Mouse (Mus musculus) myocyte (in vitro differentiated cells): ENCODE data around the gene Fkbp4.

Source experiments
- CEBPB ChIP-seq: IDR thresholded peaks from 2 replicates; pipeline ENCODE4 v1.6.1; 2011; ENCODE audit warnings: mild to moderate bottlenecking, moderate library complexity; ENCODE audit not compliant: poor library complexity, insufficient read depth, severe bottlenecking
- E2F4 ChIP-seq: IDR thresholded peaks from one replicate; pipeline ENCODE4 v1.6.1; 2011; ENCODE audit warnings: mild to moderate bottlenecking, control low read depth, moderate library complexity; ENCODE audit not compliant: insufficient read depth
- MAX ChIP-seq: IDR thresholded peaks from one replicate; pipeline ENCODE4 v1.6.1; 2011; ENCODE audit warnings: low read depth, mild to moderate bottlenecking, control low read depth
- MYOD1 ChIP-seq, 3 experiments: IDR thresholded peaks; one replicate each; pipeline ENCODE4 v1.6.1; 2011; ENCODE audit warnings: control low read depth in 2 of 3, low read depth in 2 of 3, mild to moderate bottlenecking in 2 of 3, moderate library complexity in 1 of 3; ENCODE audit not compliant: insufficient read length in 2 of 3, control insufficient read depth in 1 of 3
- MYOG ChIP-seq, 3 experiments: IDR thresholded peaks; one replicate each; pipeline ENCODE4 v1.6.1; 2011; ENCODE audit warnings: control low read depth in 2 of 3, low read depth in 2 of 3, mild to moderate bottlenecking in 2 of 3; ENCODE audit not compliant: insufficient read length in 2 of 3, control insufficient read depth in 1 of 3, insufficient read depth in 1 of 3
- POLR2A ChIP-seq: IDR thresholded peaks from one replicate; pipeline ENCODE4 v1.6.1; 2011; ENCODE audit warnings: low read depth, mild to moderate bottlenecking, control low read depth, moderate library complexity; ENCODE audit not compliant: insufficient read length
- POLR2AphosphoS2 ChIP-seq: IDR thresholded peaks from one replicate; pipeline ENCODE4 v1.6.1; 2011; ENCODE audit warnings: low read depth, control low read depth; ENCODE audit not compliant: insufficient read length
- REST ChIP-seq: IDR thresholded peaks from one replicate; pipeline ENCODE4 v1.6.1; 2011; ENCODE audit warnings: mild to moderate bottlenecking, control low read depth, moderate library complexity; ENCODE audit not compliant: insufficient read depth, insufficient read length
- SRF ChIP-seq: IDR thresholded peaks from one replicate; pipeline ENCODE4 v1.6.1; 2011; ENCODE audit warnings: low read depth; ENCODE audit not compliant: control insufficient read depth, insufficient read length
- TCF12 ChIP-seq: IDR thresholded peaks from one replicate; pipeline ENCODE4 v1.6.1; 2011; ENCODE audit warnings: mild to moderate bottlenecking, control low read depth; ENCODE audit not compliant: poor library complexity, insufficient read depth, severe bottlenecking
- TCF3 ChIP-seq: IDR thresholded peaks from one replicate; pipeline ENCODE4 v1.6.1; 2011; ENCODE audit warnings: low read depth, control low read depth; ENCODE audit not compliant: insufficient read length
- USF1 ChIP-seq: IDR thresholded peaks from one replicate; pipeline ENCODE4 v1.6.1; 2011; ENCODE audit warnings: low read depth, mild to moderate bottlenecking, control low read depth, moderate library complexity

DNA sequence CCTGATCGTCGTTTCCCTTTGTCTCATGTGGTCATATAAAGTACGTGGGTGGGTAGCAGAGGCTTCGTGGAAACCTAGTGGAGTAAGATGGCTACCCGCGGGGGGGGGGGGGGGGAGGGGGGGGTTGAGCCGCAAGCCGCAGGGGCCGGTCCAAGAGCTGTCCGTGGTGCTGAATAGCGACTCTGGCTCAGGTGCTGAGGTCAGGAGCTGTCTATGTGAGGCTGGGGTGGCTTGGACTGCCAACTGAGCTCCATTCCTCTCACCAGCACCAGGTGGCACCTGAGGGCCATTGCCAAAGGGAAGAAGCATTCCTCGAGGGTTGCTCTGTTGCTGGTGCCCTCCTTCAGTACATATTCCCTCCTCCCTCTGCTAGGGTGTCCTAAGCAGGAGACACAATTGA, 31.0 kb upstream of the Fkbp4 start:
- no peak for TF ChIP-seq POLR2A
- no peak for TF ChIP-seq USF1
- TF ChIP-seq MAX: no peak
- no peak for TF ChIP-seq POLR2AphosphoS2
- no peak for TF ChIP-seq CEBPB
- TF ChIP-seq MYOD1 (IDR thresholded peaks at IDR 0.05; ENCODE audit: control insufficient read depth in 1 of 3, insufficient read length in 2 of 3, low read depth in 2 of 3): no peak
- no peak for TF ChIP-seq TCF12
- no peak for TF ChIP-seq MYOG (IDR thresholded peaks at IDR 0.05; ENCODE audit: control insufficient read depth in 1 of 3, insufficient read depth in 1 of 3, insufficient read length in 2 of 3, low read depth in 2 of 3)
- no peak for TF ChIP-seq TCF3
- no peak for TF ChIP-seq SRF
- TF ChIP-seq REST: peak; percentile 92
- no peak for TF ChIP-seq E2F4
